Mouse (Mus musculus): ENCODE measurements at regions not wholly inside any gene's neighbourhood (a gene's known extent, or its start where the extent isn't known, plus 50 kb on each side); places are given as distances from the start of the nearest gene placed in this dataset.
"Not testable (repeated sequence)": the region's sequence is repeated elsewhere in the genome, so short reads cannot be mapped to it uniquely, and the experiment has no call there.

DNA sequence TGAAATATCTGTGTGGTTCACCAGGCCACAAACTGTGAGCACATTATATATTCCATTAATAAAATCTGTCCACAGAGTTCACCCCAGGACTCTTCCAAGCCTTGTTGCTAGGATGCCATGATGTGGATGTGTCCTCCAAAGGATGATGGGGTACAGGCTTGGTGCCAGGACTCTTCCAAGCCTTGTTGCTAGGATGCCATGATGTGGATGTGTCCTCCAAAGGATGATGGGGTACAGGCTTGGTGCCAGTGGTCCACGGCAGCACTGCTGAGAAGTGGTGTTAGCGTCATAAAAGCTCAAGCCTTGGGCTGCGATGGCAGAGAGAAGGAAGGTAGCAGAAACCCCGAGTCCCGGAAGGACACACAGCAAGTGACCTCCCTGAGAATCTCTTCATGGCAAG lies 153.4 kb downstream of the Srek1 start:
- DNase-seq (ENCODE audit: low spot score), result peak; percentile 7

DNA sequence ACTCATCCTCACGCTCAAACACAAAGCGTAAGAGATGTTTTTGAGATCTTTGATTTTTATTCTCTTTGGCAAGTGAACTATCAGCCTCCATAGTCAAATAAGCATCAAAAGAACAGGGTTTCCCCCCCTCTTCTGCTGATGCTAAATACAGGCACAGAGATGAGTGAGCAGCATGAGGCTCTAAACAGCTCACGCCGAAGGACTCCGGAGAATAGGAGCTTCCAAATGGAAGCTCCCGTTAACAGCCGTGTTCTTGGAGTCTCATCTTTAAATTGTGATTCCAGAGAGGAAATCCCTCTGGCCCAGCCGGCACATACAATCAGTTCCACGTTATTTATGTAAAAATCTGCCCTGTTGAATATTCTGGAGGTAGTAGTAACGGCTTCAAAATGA lies 161.1 kb downstream of the Srek1 start:
- DNase-seq (ENCODE audit: low spot score), result no peak

DNA sequence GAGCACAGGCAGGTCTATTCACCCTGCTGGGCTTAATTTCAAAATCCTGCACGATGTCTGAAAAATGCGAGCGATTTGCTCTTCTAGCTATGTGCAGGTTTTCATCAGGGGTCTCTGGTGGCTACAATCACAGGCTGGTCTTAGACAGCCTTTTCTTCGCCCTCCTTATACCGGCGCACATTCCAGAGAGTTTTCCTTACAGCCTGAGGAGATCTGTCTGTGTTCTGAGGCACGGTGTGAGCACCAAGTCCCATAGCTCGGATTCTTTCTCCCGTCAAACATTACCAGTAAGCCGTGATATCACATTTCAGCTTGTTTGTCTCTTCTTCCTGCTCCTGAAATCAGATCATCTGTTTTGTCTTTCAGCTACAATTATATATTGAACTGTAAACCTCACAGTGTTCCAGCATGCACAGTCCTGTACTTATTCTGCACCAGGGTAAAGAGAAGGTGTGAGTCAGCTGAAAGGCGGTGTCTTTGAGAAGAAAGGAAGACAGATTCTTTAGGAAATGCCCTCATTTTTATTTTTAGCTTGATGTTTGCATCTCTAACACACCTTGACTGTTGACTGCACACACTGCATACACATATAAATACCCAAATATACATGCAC lies 161.6 kb downstream of the Srek1 start:
- no peak for DNase-seq (ENCODE audit: low spot score)

DNA sequence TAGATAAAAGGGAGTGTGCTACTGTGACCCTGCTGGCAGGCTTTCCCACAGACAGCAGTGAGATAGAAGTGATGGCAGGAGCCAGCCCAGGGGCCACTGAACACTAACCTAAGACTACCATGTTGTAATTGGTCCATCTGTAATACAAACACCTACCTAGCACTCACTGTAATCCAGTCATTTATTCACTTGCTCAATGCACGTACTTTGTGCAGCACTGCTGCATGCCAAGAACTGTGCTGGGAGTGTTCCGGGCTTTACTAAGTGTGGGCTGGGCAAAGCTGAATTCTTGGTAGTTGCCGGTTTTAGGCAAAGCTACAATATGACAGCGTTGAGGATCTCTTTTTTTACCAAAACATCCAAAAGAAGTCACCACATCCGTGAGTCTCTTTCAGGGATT lies 172.1 kb downstream of the Srek1 start:
- no peak for DNase-seq (ENCODE audit: low spot score)

DNA sequence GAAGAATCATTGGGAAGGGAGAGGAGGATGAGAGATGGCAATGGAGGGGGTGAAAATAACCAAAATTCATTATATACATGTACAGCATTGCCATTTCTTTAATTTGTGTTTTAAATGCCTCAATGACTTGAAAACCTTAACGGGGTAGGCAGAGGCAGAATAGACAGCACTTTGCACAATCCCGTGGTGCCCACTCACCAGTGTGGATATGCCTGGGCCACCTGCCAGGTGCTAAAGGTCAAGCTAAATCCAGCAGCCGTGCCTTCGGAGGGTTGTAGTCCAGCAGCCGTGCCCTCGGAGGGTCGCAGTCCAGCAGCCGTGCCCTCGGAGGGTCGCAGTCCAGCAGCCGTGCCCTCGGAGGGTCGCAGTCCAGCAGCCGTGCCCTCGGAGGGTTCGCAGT lies 182.0 kb downstream of the Srek1 start:
- no peak for DNase-seq (ENCODE audit: low spot score)

DNA sequence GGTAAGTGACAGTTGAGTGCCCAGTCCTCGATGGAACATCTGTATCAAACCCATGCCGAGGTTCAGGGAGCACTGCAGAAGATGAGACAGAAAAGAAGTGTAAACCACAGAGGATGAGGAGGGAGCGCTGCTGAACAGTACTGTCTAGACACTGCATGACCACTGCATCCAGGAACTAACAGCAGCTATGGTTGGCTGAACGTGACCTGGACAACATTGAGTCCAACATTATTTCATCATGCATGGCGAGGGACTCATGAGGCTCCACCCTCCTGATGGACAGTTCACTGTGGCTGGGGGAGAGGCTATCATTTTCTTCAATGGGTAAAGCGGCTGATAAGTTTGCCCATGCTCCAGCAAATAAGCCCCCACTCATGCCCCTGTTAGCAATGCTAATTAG lies 182.5 kb downstream of the Srek1 start:
- DNase-seq (ENCODE audit: low spot score), result no peak

DNA sequence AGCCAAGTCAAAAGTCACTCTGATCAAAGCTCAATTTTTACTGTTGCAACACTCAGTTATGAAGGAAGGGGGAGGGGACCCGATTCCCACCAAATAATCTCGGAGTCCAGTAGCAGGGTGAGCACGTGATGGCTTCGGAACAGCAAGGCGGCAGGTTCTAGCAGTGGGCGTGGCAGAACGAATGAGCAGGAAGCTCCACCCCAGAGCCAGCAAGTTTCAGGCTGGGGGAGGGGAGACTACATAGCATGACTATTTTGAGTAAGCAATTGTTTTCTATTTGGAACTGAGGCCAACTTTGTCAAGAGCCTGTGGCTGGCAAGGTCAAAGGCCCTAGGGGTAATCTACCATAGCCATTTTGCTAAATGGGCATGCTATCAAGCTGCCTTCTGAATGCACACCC lies 183.0 kb downstream of the Srek1 start:
- not testable (repeated sequence) for DNase-seq (ENCODE audit: low spot score)

DNA sequence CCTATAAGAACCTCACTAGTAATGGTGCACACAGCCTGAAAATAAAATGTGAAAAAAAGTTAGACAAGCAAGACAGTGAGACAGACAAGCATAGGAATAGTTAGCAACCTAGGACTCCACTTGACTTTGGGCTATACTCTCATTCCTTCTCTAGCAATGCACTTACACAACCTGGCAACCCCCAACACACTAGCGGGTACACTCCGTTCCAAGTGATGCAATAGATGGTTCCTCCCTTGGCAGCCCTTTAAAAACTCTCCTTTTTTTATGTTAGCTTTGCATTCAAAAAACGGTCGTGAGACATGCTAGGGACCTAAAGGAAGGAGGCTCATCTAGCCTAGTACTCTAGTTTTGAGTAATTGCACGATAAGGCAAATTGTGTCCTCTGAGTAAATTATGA lies 184.8 kb downstream of the Srek1 start:
- DNase-seq (ENCODE audit: low spot score), result no peak

DNA sequence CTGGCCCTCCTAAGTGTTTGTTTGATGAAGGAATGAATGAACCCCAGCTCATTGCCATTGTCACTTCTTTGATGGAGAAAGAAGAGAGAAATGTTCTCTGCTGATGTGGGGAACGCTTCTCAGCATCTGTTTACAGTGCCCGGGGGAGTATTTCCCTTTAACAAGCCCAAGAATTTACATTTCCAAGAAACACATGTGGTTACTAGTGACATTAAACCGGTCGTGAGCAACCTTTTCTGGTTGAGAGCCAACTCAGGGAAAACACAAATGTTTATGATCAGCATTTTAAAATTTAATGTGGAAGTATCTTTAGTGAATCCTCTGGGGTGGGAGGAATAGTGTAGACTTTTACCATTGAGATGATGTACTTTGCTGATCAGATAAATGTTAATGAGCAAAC lies 197.6 kb downstream of the Srek1 start:
- DNase-seq (ENCODE audit: low spot score), result no peak

DNA sequence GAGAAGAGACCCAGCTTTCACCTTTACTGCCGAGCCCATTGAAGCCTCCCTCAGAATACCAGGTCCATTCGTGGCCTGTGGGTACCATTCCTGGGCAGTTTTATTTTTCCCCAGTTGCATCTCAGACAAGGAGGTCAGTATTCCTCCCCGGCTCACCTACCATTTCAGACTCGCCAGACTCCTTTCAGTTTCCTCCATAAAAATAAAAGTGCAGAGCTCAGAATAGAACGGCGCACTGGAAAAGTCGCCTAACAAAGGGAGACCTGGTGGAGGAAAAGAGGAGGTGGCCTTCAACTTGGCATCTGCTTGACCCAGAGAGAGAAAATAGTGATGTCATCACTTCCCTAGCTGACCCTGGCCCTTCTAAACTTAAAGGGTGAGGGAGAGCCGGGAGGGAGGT lies 209.7 kb downstream of the Srek1 start:
- DNase-seq (ENCODE audit: low spot score), result no peak

DNA sequence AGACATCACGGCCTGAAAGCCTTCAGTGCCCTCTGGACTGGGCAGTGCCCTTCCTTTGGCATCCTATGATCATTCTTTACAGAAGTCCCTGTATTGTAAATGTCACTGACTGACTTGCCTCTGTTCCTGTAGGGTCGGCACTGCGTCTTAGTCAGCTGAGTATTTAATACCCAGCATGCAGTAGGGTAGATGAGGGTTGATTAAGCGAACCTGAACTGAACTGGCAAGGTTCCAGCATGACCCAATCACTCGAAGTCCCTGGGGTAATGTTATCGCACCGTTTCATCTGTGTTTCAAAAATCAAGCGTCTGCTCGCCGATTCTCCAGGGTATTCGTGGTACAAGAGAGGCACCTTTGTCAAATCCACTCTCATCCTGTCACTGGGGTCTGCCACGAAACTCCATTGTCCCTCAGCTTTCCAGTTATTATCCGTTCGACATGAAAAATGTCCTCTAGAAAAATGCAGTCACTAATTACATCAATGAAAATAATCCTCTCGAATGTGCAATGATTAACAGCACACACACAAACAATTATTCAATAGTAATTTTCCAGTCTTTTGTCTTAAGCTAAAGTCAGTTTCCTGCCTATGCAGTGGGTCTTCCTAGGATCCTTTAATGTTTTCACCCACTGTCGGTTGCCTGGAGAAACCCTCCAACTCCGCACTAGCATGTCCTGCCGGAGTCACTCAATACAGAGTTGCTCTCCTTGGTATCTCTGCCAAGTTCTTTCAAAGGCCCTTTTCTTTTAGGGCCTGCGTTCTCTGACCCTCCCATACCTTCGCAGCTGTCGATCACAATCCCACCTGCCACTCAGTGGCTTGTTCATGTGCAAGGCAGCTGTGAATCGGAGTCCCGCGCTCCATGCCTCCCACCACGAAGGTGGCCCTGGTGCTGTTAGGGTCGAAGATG lies 212.4 kb downstream of the Srek1 start:
- no peak for DNase-seq (ENCODE audit: low spot score)

DNA sequence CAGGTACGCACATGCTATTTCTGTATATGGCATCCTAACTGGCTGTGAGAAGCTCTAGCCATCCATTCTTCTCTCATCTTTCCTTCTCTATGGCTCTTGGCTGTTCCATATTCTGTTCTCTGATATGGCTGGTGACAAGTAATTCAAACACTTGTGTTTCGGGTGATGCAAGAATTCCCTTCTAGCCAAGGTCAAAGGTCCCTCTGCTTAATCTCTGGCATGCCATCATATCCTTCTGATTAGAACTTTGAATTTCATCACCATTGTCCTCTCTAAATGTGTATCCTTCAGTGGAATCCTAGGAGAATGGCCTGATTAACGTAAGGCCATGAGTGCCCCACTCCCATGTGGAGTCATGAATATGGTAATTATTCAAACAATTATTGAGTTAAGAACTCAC lies 215.5 kb downstream of the Srek1 start:
- DNase-seq (ENCODE audit: low spot score), result no peak

DNA sequence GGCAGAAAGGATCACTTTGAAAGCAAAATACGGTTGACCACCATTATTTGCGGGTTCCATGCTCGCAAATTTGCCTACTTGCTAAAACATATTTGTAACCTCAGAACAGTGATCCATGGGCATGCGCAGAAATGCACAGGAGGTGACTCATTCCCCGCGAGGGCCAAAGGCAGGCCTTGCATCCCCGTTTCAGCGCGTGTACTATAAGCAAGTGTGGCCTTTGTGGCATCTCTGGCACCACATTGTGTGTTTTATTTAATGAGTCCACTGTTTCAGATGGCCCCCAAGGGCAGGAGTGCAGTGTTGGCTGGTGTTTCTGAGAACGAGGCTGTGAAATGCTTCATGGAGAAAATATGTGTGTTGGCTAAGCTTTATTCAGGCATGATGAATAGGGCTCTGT lies 205.3 kb upstream of the Mast4 start:
- no peak for DNase-seq (ENCODE audit: low spot score)

DNA sequence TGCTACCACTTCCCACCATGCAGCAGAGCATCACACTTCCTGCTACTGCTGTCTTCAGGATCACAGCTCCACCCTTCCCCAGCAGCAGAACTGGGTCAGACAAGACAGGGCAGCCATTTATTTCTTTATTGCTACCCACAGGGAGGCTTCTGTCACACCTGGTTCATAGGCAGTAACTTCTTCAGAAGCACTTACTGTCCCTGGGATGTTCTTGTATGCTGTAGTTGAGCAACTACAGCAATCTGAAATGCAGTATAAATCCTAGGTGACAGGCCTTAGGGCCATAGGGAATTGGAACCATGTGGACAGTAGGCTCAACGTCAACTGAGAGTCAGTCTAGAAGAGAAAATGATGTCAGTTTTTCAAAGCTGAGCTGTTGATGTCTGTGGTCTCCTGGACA lies 179.5 kb upstream of the Mast4 start:
- DNase-seq (ENCODE audit: low spot score), result no peak

DNA sequence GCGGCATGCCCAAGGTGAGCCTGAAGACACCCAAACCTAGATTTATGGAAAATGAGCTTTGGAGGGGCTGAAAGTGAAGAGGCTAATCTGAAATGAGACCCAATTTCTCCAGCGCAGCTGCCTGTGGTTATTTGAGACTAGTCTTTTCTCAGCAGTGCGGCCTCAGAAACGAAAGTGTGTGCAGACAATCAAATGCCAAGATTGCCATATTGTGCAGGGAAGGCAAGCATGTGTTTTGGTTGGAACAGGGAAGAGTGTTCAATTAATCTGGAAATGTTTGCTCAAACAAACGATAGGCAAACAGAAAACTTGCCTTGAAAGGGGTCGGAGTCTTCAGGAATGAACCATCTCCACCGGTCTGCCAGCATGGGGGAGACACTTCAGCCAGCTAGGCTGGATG lies 178.2 kb upstream of the Mast4 start:
- peak; percentile 6 for DNase-seq (ENCODE audit: low spot score)

DNA sequence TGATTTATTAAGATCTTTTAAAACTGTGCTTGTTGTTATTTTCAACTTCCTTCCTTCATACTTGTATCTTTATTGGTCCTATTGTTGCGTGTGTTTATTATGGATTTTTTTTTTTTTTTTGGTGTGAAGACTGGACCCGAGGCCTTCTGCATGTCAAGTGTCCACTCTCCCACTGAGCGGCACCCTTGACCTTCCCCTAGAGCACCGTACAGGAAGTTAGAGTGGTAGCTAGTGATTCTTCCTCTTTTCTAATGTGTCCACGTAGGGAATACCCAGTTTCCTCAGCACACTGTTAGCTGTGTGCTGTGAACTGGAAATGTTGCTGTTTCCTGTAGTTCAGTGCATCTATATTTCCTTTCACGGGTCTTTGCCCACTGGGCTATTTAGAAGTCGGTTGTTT lies 170.7 kb upstream of the Mast4 start:
- no peak for DNase-seq (ENCODE audit: low spot score)

DNA sequence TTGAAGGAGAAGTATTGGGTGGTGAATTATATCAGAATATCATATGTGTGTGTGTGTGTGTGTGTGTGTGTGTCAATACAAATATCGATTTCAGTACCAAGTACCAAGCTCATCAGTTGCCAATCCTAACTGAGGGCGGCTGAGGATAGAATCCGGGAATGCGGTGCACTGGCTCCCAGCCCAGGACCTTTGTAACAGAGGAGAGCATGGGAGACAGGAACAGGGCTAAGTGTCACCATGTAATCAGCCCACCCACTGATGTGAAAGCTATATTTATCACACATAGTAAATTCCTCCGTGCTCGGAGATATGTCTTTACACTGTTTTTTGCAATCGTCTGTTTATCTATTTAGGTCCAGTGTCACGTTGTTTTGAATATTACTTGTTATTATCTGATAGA lies 165.1 kb upstream of the Mast4 start:
- DNase-seq (ENCODE audit: low spot score), result no peak

DNA sequence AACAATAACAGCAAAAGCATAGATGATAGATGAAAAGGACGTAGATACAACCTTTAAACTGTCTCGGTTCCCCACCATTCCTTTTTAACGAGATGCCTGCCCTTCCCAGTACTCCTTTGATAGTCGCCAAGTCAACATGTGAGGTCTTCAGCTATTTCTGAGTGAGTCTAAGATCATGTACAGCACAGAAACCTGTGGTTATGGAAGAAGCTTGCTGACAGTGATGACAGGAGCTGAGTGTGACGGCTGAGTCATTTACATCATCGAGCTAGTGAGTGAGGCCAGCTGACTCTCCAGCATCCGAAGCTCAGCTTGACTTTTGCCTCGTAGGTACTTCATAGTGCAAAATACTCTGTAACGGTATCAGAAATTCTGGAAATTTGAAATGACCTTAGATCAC lies 160.1 kb upstream of the Mast4 start:
- DNase-seq (ENCODE audit: low spot score), result no peak

DNA sequence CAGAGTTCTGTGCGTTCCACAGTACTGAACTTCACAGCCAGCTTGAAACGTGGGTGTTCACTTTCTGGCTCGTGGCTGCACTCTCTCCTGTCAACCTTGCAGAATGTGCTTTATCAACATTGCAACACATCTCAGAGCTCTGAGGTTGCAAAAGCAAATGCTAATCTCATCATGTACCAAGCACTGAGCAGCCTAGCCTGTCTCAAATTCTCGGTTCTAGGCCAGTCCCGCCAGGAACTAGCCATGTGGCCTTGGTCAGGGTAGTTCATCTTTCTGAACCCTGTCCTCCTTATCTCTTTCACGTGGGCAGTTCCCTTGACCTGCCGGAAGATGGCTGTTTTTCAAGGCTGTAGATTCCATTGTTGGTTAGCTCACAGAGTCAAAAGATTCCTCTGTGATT lies 159.3 kb upstream of the Mast4 start:
- DNase-seq (ENCODE audit: low spot score), result no peak

DNA sequence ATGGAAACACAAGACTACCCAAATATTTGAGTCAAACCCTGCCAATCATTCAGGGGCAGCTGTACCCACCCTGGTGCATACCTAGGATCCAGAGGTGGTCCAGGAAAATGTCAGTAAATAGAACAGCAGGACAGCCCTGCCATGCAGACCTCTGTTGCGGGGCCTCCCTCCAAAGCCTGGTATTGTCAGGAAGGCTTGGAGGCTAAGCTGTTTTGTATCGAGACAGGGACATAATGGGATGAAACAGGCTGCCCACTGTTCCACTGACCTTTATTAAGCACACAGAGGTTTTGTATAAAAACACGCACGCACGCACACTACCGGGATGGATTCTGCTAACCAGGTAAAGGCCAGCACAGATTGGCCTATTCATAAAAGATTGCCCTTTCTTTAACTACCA lies 155.8 kb upstream of the Mast4 start:
- DNase-seq (ENCODE audit: low spot score), result no peak

DNA sequence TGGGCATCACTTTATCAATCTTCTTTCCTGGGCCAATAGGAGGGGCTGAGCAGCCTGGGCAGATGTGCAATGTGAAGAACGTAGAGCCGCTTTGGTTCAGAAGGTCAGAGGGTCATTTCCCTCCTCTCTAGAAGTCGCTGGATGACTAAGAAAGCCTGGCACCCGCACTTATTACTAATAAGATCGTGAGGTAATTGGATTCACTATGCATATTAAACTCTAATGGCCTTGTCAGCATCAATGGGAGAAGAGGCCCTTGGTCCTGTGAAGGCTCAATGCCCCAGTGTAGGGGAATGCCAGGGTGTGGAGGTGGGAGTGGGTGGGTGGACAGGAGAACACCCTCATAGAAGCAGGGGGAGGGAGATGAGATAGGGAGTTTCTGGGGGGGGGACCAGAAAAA lies 149.8 kb upstream of the Mast4 start:
- DNase-seq (ENCODE audit: low spot score), result no peak

DNA sequence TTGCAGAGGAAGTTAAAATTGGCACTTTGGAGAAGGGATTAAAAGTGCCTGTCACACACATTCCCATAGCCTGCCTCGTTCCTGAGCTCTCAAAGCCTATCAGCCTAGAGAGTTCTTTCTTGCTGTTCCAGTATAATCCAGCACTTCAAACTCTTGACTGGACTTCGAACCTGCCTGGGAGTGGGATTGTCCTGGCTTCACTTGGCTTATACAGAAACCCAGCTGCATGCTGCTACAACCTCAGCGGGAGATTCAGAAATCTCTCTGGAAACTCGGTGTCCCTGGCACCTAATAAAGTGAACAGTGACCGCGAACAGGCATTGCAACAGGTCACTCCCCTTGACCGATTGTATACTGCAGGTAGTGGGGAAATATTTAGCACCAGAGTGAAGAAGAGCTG lies 149.1 kb upstream of the Mast4 start:
- DNase-seq (ENCODE audit: low spot score), result no peak

DNA sequence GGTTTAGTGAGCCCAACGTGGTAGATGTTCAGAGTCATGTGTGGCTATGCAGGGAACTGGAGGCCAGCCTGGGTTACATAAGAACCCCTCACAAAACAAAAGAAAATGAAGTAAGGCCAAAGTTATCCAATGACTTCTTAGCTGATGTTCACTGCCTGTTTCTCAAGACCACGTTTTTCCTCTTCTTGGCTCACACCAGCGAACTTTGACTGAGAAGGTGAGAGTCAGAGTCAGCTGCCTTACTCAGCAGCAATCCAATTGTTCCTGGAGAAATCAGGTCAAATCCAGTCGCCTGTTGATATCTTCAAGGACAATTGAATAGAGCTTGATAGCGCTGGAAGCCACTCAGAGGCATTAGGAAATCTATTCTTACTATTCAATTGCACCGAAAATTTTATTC lies 142.0 kb upstream of the Mast4 start:
- no peak for DNase-seq (ENCODE audit: low spot score)

DNA sequence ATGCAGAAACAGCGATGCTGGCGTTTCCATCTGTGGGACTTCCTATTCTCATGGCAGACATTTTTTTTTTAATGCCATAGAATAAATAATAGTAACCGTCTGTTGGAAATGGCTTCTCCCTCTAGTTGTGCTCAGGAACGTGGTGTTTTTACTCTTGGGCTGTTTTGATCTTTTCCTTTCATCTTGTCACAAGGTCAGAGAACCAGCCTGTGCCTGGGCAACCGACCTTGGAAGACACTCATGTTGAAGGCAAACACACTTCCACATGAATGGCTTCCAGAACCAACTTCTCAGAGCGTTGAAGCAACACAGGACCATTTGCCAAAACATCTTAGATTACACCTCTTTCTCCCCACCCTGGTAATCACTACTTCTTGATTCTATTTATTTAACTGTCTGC lies 137.9 kb upstream of the Mast4 start:
- no peak for DNase-seq (ENCODE audit: low spot score)
